Mouse (Mus musculus): Measurements from ENCODE around the gene Chst11. TPM values are rescaled to one million over a fixed set of nuclear protein-coding genes. Genes with fewer than 3 reads are reported as not detected.
A peak's percentile ranks its signal among the peaks of the same experiment; 100 is the strongest.

Chst11 gene
- polyA plus RNA-seq, 1 experiment from 2014 or later: 4.4 TPM

- ATAC-seq (ENCODE audit: low read depth): no peak
Observed at GRCm38 (mm10) chr10:83152723-83153122, 167.4 kb downstream of the Chst11 start.

DNA sequence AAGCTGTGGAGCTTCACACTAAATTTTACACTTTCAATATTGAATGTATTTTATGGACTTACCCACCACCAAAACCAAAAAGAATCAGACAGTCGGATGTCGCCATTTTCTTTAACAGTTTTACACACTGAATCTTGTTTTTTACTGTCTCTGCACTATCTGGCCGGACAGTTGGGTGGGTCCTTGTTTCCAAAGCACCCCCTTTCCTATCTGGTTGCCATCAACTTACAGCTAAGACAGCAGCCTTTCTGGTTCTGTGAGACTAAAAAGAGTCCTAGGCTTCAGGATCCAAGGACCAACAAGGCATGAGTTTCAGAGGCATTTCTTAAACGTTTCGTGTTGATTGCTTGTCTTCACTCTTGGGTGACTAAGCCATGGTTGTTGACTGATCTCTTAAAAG, 168.1 kb downstream of the Chst11 start:
- H3K4me2 ChIP-seq (ENCODE audit: low read depth, low read length): no peak overlapping the region
- DNase-seq (ENCODE audit: low spot score) (no peak), ATAC-seq (ENCODE audit: low read depth) (no peak)
- H3K27me3 ChIP-seq (replicated peaks; ENCODE audit: control insufficient read depth, insufficient read depth, low read length): no peaks in the 10 kb centered on the region
- no peak overlapping the region for H3K27ac ChIP-seq (replicated peaks; ENCODE audit: low read depth, low read length)
- peaks cover 19% of the 10 kb centered on the region for H3K4me1 ChIP-seq (ENCODE audit: control insufficient read depth, insufficient read depth, low read length)
- 82% methylated on average over 5 of the region's 5 CpGs for WGBS
- no peaks in the 10 kb centered on the region for H3K36me3 ChIP-seq (ENCODE audit: control insufficient read depth, insufficient read depth, low read length)
- H3K9me3 ChIP-seq (ENCODE audit: control insufficient read depth, low read length): 0 out of 2 replicates have a peak, but pooled peaks cover 4% of the 10 kb centered on the region
- H3K9ac ChIP-seq (ENCODE audit: low read depth, low read length): no peak overlapping the region
- H3K4me3 ChIP-seq (ENCODE audit: low read depth, low read length): no peak overlapping the region

More at GRCm38 (mm10) chr10:83152723-83153122, 167.4 kb downstream of the Chst11 start:
- no peak overlapping the region for H3K27ac ChIP-seq (replicated peaks; ENCODE audit: low read depth, low read length)
- WGBS: 73% methylated on average over 1 of the region's 1 CpGs
- H3K4me3 ChIP-seq (ENCODE audit: low read depth, low read length): no peak overlapping the region
- H3K27me3 ChIP-seq (replicated peaks; ENCODE audit: control insufficient read depth, insufficient read depth, low read length): no peaks in the 10 kb centered on the region
- 0 out of 2 replicates have a peak, but pooled peaks cover 4% of the 10 kb centered on the region for H3K9me3 ChIP-seq (ENCODE audit: control insufficient read depth, low read length)
- H3K4me1 ChIP-seq (ENCODE audit: control insufficient read depth, insufficient read depth, low read length): peaks cover 19% of the 10 kb centered on the region
- no peak overlapping the region for H3K9ac ChIP-seq (ENCODE audit: low read depth, low read length)
- no peak overlapping the region for H3K4me2 ChIP-seq (ENCODE audit: low read depth, low read length)
- no peaks in the 10 kb centered on the region for H3K36me3 ChIP-seq (ENCODE audit: control insufficient read depth, insufficient read depth, low read length)
- no peak for DNase-seq (ENCODE audit: low spot score)

GRCm38 (mm10) chr10:83153887-83154286, 168.6 kb downstream of the Chst11 start:
- no peak for ATAC-seq (ENCODE audit: low read depth)
- no peaks in the 10 kb centered on the region for H3K36me3 ChIP-seq (ENCODE audit: control insufficient read depth, insufficient read depth, low read length)
- no peaks in the 10 kb centered on the region for H3K27me3 ChIP-seq (replicated peaks; ENCODE audit: control insufficient read depth, insufficient read depth, low read length)
- no peak overlapping the region for H3K9ac ChIP-seq (ENCODE audit: low read depth, low read length)
- H3K4me3 ChIP-seq (ENCODE audit: low read depth, low read length): no peak overlapping the region
- H3K4me2 ChIP-seq (ENCODE audit: low read depth, low read length): no peak overlapping the region
- 95% methylated on average over 9 of the region's 9 CpGs for WGBS
- H3K4me1 ChIP-seq (ENCODE audit: control insufficient read depth, insufficient read depth, low read length): peaks cover 19% of the 10 kb centered on the region
- no peak for DNase-seq (ENCODE audit: low spot score)
- no peak overlapping the region for H3K27ac ChIP-seq (replicated peaks; ENCODE audit: low read depth, low read length)
- 0 out of 2 replicates have a peak, but pooled peaks cover 4% of the 10 kb centered on the region for H3K9me3 ChIP-seq (ENCODE audit: control insufficient read depth, low read length)

DNA sequence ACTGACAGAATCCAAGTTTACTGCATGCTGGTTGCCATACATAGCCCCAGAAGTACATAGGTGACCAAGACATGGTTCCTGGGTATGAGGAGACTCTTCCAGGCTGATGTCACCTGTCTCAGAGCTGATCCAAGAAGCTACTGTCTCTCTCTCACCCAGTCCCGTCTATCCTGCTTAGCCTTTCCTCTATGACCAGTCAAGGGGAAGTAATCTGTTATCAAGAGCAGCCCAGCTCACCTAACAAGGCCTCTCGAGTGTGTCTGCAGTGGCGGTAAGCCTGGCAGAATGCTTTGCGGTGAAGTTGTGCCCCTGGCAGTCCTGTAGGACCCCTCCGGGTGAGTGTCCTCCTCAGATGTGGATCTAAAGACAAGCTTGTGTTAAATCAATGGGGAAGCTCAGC, 172.0 kb downstream of the Chst11 start:
- no peak overlapping the region for H3K9ac ChIP-seq (ENCODE audit: low read depth, low read length)
- H3K4me2 ChIP-seq (ENCODE audit: low read depth, low read length): no peak overlapping the region
- no peak overlapping the region for H3K4me3 ChIP-seq (ENCODE audit: low read depth, low read length)
- no peak for ATAC-seq (ENCODE audit: low read depth)
- 71% methylated on average over 5 of the region's 5 CpGs for WGBS
- no peaks in the 10 kb centered on the region for H3K36me3 ChIP-seq (ENCODE audit: control insufficient read depth, insufficient read depth, low read length)
- no peak overlapping the region for H3K27ac ChIP-seq (replicated peaks; ENCODE audit: low read depth, low read length)
- no peaks in the 10 kb centered on the region for H3K27me3 ChIP-seq (replicated peaks; ENCODE audit: control insufficient read depth, insufficient read depth, low read length)
- H3K4me1 ChIP-seq (ENCODE audit: control insufficient read depth, insufficient read depth, low read length): peaks cover 16% of the 10 kb centered on the region
- 0 out of 2 replicates have a peak, but pooled peaks cover 4% of the 10 kb centered on the region for H3K9me3 ChIP-seq (ENCODE audit: control insufficient read depth, low read length)
- DNase-seq (ENCODE audit: low spot score): no peak

DNA sequence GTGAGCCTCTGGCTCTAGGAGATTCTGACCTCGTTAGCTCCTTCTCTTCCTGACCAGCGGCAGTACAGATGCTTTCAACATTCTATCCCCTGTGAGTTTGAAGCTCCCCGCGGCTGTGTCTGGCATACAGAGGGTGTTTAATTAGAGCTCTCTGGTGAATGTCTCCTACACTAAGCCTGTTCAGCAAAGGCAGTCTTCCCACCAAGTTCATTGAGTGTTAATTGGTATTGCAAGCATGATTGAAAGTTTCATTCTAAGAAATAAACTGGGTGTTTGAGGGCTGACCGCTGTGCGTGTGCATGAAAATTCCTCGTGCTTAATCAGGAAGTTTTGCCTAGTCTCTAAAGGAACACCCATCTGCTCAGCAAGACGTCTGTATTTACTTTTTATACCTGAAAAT, 173.0 kb downstream of the Chst11 start:
- Histone ChIP-seq H3K9ac (ENCODE audit: low read depth, low read length) (no peak overlapping the region), H3K27ac (replicated peaks; ENCODE audit: low read depth, low read length) (no peak overlapping the region), H3K4me3 (ENCODE audit: low read depth, low read length) (no peak overlapping the region), H3K4me2 (ENCODE audit: low read depth, low read length) (no peak overlapping the region), H3K4me1 (ENCODE audit: control insufficient read depth, insufficient read depth, low read length) (peaks cover 26% of the 10 kb centered on the region), H3K9me3 (ENCODE audit: control insufficient read depth, low read length) (0 out of 2 replicates have a peak, but pooled peaks cover 4% of the 10 kb centered on the region), H3K36me3 (ENCODE audit: control insufficient read depth, insufficient read depth, low read length) (no peaks in the 10 kb centered on the region), H3K27me3 (replicated peaks; ENCODE audit: control insufficient read depth, insufficient read depth, low read length) (no peaks in the 10 kb centered on the region)
- no peak for ATAC-seq (ENCODE audit: low read depth)
- no peak for DNase-seq (ENCODE audit: low spot score)
- 66% methylated on average over 8 of the region's 8 CpGs for WGBS

- no peak overlapping the region for H3K4me2 ChIP-seq (ENCODE audit: low read depth, low read length)
Observed at GRCm38 (mm10) chr10:83159229-83159628, 173.9 kb downstream of the Chst11 start.

DNA sequence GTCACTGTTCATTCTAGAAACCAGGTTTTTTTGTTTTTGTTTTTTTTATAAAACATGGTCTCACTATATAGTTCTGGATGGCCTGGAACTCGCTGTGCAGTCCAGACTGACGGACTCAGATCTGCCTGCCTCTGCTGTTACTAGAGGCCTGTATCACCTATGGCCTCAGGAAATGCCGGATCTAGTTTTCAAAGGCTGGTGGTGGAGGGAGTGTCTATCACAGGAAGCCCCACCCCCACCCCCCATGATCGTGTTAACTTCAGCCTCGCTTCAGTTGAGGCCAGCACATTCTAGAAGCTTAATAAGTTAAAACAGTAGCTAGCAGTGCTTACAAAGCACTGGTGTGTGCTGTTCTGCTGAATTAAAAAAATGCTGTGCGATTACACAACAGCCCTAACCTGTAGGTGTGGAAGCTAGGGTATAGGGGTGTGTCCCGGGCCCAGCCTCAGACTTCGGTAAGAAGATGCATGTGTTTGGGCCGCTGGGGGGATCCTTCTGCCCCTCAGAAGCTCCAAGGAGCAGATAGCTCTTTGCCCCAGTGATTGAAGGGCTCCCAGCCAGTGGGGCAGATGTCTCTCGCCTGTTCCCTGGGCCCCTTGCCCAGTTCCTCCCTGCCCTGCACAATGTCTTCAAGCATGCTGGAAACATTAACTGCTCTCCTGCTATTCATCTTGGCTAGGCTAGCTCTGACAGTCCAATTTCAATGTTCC, 176.5 kb downstream of the Chst11 start:
- no peak overlapping the region for H3K4me3 ChIP-seq (ENCODE audit: low read depth, low read length)
- H3K36me3 ChIP-seq (ENCODE audit: control insufficient read depth, insufficient read depth, low read length): no peaks in the 10 kb centered on the region
- H3K27me3 ChIP-seq (replicated peaks; ENCODE audit: control insufficient read depth, insufficient read depth, low read length): no peaks in the 10 kb centered on the region
- ATAC-seq (ENCODE audit: low read depth) (peak; percentile 51; the same call in 1 of the 2 replicates), DNase-seq (ENCODE audit: low spot score) (peak; percentile 80)
- no peak overlapping the region for H3K4me2 ChIP-seq (ENCODE audit: low read depth, low read length)
- H3K9ac ChIP-seq (ENCODE audit: low read depth, low read length): no peak overlapping the region
- H3K4me1 ChIP-seq (ENCODE audit: control insufficient read depth, insufficient read depth, low read length): peaks cover 37% of the 10 kb centered on the region
- 31% methylated on average over 10 of the region's 10 CpGs for WGBS
- H3K27ac ChIP-seq (replicated peaks; ENCODE audit: low read depth, low read length): peak overlapping the region; percentile 35; the same call in 1 of the 2 replicates
- H3K9me3 ChIP-seq (ENCODE audit: control insufficient read depth, low read length): no peaks in the 10 kb centered on the region

More at GRCm38 (mm10) chr10:83159229-83159628, 173.9 kb downstream of the Chst11 start:
- Histone ChIP-seq H3K4me3 (ENCODE audit: low read depth, low read length) (no peak overlapping the region), H3K4me1 (ENCODE audit: control insufficient read depth, insufficient read depth, low read length) (peaks cover 30% of the 10 kb centered on the region), H3K36me3 (ENCODE audit: control insufficient read depth, insufficient read depth, low read length) (no peaks in the 10 kb centered on the region), H3K9me3 (ENCODE audit: control insufficient read depth, low read length) (0 out of 2 replicates have a peak, but pooled peaks cover 4% of the 10 kb centered on the region), H3K9ac (ENCODE audit: low read depth, low read length) (no peak overlapping the region), H3K27ac (replicated peaks; ENCODE audit: low read depth, low read length) (no peak overlapping the region), H3K27me3 (replicated peaks; ENCODE audit: control insufficient read depth, insufficient read depth, low read length) (no peaks in the 10 kb centered on the region)
- ATAC-seq (ENCODE audit: low read depth) (no peak), DNase-seq (ENCODE audit: low spot score) (no peak)
- WGBS: 75% methylated on average over 8 of the region's 8 CpGs

- H3K27ac ChIP-seq (replicated peaks; ENCODE audit: low read depth, low read length): no peak overlapping the region
- no peak overlapping the region for H3K9ac ChIP-seq (ENCODE audit: low read depth, low read length)
- no peak for ATAC-seq (ENCODE audit: low read depth)
- no peaks in the 10 kb centered on the region for H3K27me3 ChIP-seq (replicated peaks; ENCODE audit: control insufficient read depth, insufficient read depth, low read length)
- H3K4me3 ChIP-seq (ENCODE audit: low read depth, low read length): no peak overlapping the region
- peak; percentile 59 for DNase-seq (ENCODE audit: low spot score)
- H3K4me1 ChIP-seq (ENCODE audit: control insufficient read depth, insufficient read depth, low read length): peaks cover 37% of the 10 kb centered on the region
- no peak overlapping the region for H3K4me2 ChIP-seq (ENCODE audit: low read depth, low read length)
- WGBS: 20% methylated on average over 6 of the region's 6 CpGs
- no peaks in the 10 kb centered on the region for H3K9me3 ChIP-seq (ENCODE audit: control insufficient read depth, low read length)
- no peaks in the 10 kb centered on the region for H3K36me3 ChIP-seq (ENCODE audit: control insufficient read depth, insufficient read depth, low read length)
Observed at GRCm38 (mm10) chr10:83163946-83164345, 178.6 kb downstream of the Chst11 start.
